Mouse (Mus musculus) heart, embryonic 10.5 days (tissue): ENCODE measurements around the gene Ankrd33b. TPM values are rescaled to one million over a fixed set of nuclear protein-coding genes. Genes with fewer than 3 reads are reported as not detected.

ENCODE experiments used
- DNase-seq: peaks from one replicate; pipeline ENCODE4 v3.0.0-alpha.2; 2017; ENCODE audit warnings: low spot score
- H3K27ac ChIP-seq: fragments of 300-500 bp; sonication (generic); 2 replicates; pipeline ENCODE4 v1.5.1; 2016; ENCODE audit warnings: mild to moderate bottlenecking
- H3K27me3 ChIP-seq: fragments of 300-500 bp; sonication (generic); 2 replicates; pipeline ENCODE4 v1.6.1; 2016; ENCODE audit warnings: mild to moderate bottlenecking; ENCODE audit not compliant: poor library complexity, insufficient read depth, severe bottlenecking
- H3K36me3 ChIP-seq: fragments of 300-500 bp; sonication (generic); 2 replicates; pipeline ENCODE4 v1.6.1; 2016; ENCODE audit warnings: mild to moderate bottlenecking, moderate library complexity
- H3K4me1 ChIP-seq: fragments of 300-500 bp; sonication (generic); 2 replicates; pipeline ENCODE4 v1.6.1; 2016; ENCODE audit warnings: mild to moderate bottlenecking
- H3K4me3 ChIP-seq: fragments of 300-500 bp; sonication (generic); 2 replicates; pipeline ENCODE4 v1.5.1; 2016; ENCODE audit warnings: mild to moderate bottlenecking, moderate library complexity
- H3K9me3 ChIP-seq: fragments of 300-500 bp; sonication (generic); 2 replicates; pipeline ENCODE4 v1.6.1; 2016; ENCODE audit warnings: mild to moderate bottlenecking, moderate library complexity
- WGBS: fragments of 180-500 bp; shearing (Covaris S2); methylation state at CpG from one replicate; pipeline ENCODE4 v1.1.7; 2016; 5-methylcytosine and 5-hydroxymethylcytosine counted together
- polyA plus RNA-seq: library from polyadenylated mRNA; unstranded; fragments of >200 nt; fragmentation: Nextera tagmentation; extraction: Ambion mirVana; gene quantifications from 2 replicates; pipeline ENCODE4 v1.2.1, GENCODE M21; 2016

Gene Ankrd33b
- polyA plus RNA-seq, 1 experiment from 2014 or later, result 1.8 TPM

DNA sequence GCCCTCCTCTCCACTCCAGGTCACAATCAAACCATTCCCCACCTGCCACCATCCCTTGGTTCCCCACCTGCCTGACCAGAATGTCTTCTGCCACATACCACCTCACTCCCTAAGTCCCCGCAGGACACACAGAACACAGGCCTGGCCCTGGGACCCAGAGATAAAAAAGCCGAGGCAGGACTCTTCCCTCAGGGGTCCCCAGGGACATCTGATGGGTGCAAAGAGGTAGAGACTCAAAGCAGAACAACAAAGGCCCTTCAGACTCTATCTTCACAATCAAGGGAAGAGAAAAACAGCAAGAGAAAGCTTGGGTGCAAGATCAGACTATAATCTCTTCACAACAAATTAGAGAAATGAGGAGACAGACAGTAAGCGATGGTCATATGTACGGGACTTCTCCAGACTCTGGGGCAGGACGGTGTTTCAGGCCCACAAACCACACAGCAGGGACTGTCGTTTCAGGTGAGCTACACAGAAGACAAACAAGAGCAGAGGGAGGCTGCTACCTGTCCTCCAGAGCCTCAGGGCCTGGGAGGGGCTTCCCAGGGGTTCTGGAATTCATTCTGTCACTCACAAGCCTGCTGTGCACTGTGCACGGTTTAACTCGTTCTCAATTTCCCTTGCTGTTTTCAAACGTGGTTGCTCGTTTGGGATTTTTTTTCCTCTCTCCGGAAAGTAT is 2.3 kb downstream of the Ankrd33b start:
- Histone ChIP-seq H3K4me3 (peak overlapping the region; percentile 71), H3K4me1 (peaks cover 28% of the 10 kb centered on the region), H3K36me3 (no peaks in the 10 kb centered on the region), H3K27me3 (peaks cover 63% of the 10 kb centered on the region), H3K27ac (no peak overlapping the region), H3K9me3 (no peaks in the 10 kb centered on the region)
- DNase-seq, result no peak
- WGBS, result 19% methylated on average over 11 of the region's 11 CpGs

DNA sequence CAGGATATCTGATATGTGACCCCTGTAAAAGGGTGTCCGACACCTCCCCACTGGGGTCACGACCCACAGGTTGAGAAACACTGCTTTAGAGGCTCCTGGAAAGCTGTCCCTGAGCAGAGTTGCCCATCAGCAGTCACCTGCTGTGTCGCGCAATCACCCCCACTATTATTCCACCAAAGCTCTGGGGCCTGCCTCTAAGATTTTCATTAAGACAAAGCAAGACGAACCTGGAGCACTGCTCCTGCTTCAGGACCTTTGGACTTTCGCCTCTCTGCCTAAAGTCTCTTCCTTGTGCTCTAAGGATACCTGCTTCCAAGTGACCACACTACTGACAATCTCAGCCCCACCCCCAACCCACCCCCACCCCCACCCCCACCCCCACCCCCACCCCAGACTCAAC is 3.1 kb downstream of the Ankrd33b start:
- 63% methylated on average over 6 of the region's 6 CpGs for WGBS
- peaks cover 62% of the 10 kb centered on the region for H3K27me3 ChIP-seq

DNA sequence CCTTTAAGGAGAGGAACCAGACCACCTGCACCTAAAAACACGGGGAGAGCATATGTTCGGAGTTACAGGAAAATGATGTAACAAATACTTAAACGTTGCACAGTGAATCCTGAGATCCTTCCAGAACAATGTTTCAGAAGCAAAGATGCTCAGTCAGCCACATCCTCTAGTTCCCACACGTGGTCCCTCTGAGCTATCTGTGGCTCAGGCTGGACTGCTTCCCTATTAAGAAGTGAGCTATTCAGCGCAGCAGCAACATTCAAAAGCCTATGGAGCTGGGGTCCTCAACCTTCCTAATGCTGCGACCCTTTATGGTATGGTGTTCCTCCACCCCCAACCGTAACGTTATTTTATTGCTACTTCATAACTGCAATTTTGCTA is 3.6 kb downstream of the Ankrd33b start:
- Histone ChIP-seq H3K27ac (no peak overlapping the region), H3K4me3 (no peak overlapping the region), H3K9me3 (no peaks in the 10 kb centered on the region), H3K27me3 (peaks cover 61% of the 10 kb centered on the region), H3K36me3 (no peaks in the 10 kb centered on the region), H3K4me1 (peaks cover 21% of the 10 kb centered on the region)
- DNase-seq, result no peak
- WGBS, result 73% methylated on average over 8 of the region's 8 CpGs

More for the DNA sequence above, 3.1 kb downstream of the Ankrd33b start:
- Histone ChIP-seq H3K9me3 (no peaks in the 10 kb centered on the region), H3K36me3 (no peaks in the 10 kb centered on the region), H3K4me3 (no peak overlapping the region), H3K4me1 (peaks cover 26% of the 10 kb centered on the region), H3K27ac (no peak overlapping the region)
- DNase-seq, result no peak

DNA sequence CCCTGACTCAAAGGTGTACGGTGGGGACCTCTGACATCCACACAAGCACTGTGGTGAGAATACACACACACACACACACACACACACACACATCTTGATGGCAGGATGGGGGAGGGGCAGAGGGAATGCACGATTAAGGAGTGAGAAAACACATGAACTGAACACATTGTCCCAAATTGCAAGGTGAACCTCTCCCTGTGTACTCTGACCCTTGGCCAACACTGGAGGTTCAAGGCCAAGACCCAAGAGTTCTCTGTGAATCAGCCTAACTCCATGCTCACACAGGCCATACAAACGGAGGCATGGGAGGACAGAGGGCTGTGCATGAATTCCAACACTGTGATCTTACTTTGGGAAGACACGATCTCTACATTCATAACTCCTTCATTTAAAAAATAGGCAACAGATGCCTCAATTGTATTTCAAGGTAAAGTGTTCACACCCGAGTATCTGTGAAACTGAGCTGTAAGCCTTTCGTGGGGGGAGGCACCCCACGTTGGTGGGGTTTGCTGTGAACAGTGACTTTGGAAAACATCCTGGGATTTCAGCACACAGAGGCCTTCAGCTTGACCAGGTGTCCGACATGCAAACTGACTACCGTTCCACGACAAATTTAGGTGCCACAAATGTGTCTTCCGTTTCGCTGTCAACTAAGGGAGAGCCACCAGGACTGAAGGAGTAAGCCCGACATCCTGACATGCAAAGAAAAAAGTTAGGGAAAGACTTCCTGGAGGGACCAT is 4.1 kb downstream of the Ankrd33b start:
- no peak for DNase-seq
- WGBS, result 80% methylated on average over 13 of the region's 13 CpGs
- no peaks in the 10 kb centered on the region for H3K9me3 ChIP-seq
- peaks cover 55% of the 10 kb centered on the region for H3K27me3 ChIP-seq
- H3K4me1 ChIP-seq, result peaks cover 17% of the 10 kb centered on the region
- no peaks in the 10 kb centered on the region for H3K36me3 ChIP-seq
- no peak overlapping the region for H3K27ac ChIP-seq
- no peak overlapping the region for H3K4me3 ChIP-seq

DNA sequence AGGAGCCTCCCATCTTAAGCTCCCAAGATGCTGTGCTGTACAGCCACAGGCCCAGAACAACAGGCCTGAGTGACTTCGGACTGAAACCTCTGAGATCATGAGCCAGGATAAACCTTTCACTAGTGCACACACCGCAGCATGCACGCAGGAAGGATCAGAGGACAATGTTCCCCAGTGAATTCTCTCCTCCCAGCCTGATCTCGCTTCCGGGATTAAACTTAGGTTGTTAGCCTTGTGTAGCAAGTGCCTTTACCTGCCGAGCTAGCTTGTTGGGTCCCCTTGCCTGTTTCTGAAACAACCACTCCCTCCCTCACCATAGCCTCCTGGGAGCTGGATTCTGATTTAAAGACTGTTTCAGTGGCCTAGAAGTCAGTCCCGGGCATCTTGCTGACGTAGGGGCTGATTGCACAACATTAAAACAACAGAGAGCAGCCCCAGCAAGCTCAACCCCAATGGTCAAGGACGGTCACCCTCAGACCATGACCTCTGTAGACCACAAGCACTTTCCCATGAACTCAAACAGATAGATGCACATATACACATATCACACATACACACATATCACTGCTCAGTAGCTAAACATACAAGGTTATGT is 6.2 kb downstream of the Ankrd33b start:
- H3K27me3 ChIP-seq, result peaks cover 43% of the 10 kb centered on the region
- H3K9me3 ChIP-seq, result no peaks in the 10 kb centered on the region
- no peak overlapping the region for H3K4me3 ChIP-seq
- H3K27ac ChIP-seq, result no peak overlapping the region
- 83% methylated on average over 9 of the region's 9 CpGs for WGBS
- no peaks in the 10 kb centered on the region for H3K4me1 ChIP-seq
- H3K36me3 ChIP-seq, result no peaks in the 10 kb centered on the region
- no peak for DNase-seq

DNA sequence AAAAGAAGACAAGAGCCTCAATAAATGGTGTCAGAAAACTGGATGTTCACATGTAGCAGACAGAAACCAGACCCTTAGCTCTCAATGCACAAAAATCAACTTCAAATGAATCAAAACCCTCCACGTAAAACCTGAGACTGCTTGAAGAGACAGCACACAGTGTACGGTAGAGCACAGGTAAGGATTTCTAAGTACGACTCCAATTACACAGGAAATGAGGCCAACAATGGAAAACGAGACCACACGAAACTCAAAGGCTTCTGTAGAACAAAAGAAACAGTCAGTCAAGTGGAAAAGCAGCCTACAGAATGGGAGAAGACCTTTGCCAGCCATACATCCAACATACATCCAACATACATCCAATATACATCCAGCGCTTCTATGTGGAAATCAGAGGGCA is 6.9 kb downstream of the Ankrd33b start:
- H3K9me3 ChIP-seq, result no peaks in the 10 kb centered on the region
- H3K4me3 ChIP-seq, result no peak overlapping the region
- no peak overlapping the region for H3K27ac ChIP-seq
- H3K36me3 ChIP-seq, result no peaks in the 10 kb centered on the region
- 79% methylated on average over 6 of the region's 6 CpGs for WGBS
- no peak for DNase-seq
- no peaks in the 10 kb centered on the region for H3K4me1 ChIP-seq
- H3K27me3 ChIP-seq, result peaks cover 35% of the 10 kb centered on the region

DNA sequence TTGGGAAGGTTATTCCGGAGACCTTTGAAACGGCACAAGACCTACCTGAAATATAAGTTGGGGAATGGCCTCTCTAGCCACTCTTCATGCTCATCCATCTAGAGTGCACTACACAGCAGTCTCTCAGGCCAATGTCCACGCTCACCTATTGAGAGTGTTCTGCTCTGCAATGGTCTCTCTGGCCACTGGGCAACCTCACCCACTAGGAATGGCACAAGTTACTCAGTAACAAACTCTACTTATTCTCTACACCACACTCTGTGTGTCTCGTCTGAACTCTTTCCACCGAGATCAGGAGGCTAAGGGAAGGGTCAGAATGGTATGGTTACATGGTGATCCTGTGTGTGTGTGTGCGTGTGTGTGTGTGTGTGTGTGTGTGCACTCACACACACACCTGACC is 7.7 kb downstream of the Ankrd33b start:
- Histone ChIP-seq H3K27ac (no peak overlapping the region), H3K36me3 (no peaks in the 10 kb centered on the region), H3K4me1 (no peaks in the 10 kb centered on the region), H3K9me3 (no peaks in the 10 kb centered on the region), H3K27me3 (peaks cover 27% of the 10 kb centered on the region), H3K4me3 (no peak overlapping the region)
- WGBS, result 88% methylated on average over 6 of the region's 6 CpGs
- no peak for DNase-seq

DNA sequence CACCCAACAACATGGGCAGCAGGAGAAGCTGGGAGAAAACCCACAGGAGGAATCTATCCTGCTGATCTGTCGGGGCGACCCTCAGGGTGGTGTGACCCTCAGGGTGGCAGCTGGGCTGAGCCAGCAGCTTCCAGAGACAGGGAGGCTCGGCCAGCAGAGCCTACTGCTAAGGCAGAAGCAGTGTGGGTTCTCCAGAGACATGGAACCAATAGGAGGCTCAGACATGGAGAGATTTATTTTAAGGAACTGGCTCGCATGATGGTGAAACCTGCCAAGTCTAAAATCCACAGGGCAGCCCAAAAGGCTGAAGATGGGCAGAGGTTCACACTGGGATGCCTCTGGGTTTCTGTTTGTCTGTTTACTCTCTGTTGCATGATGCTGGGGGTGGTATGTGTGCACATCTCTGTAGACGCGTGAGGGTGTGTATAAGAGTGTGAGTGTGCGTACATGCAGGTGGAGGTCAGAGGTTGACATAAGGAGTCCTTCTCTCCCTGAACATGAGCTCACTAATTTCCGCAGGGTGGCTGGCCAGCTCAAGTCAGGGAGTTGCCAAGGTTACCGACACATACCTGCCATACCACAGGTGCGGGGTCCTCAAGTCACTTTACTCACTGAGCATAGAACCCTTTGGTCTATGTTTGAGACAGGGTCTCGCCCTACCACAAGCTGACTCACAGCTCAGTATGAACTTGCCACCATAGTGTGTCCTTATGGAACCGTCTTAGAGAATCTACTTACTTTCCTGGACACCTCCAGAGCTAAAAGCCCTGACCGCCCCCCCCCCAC is 14.8 kb downstream of the Ankrd33b start:
- no peak for DNase-seq
- Histone ChIP-seq H3K4me1 (0 out of 2 replicates have a peak, but pooled peaks cover 8% of the 10 kb centered on the region), H3K9me3 (no peaks in the 10 kb centered on the region), H3K4me3 (no peak overlapping the region), H3K36me3 (no peaks in the 10 kb centered on the region), H3K27ac (no peak overlapping the region), H3K27me3 (no peaks in the 10 kb centered on the region)
- WGBS, result 83% methylated on average over 13 of the region's 13 CpGs

DNA sequence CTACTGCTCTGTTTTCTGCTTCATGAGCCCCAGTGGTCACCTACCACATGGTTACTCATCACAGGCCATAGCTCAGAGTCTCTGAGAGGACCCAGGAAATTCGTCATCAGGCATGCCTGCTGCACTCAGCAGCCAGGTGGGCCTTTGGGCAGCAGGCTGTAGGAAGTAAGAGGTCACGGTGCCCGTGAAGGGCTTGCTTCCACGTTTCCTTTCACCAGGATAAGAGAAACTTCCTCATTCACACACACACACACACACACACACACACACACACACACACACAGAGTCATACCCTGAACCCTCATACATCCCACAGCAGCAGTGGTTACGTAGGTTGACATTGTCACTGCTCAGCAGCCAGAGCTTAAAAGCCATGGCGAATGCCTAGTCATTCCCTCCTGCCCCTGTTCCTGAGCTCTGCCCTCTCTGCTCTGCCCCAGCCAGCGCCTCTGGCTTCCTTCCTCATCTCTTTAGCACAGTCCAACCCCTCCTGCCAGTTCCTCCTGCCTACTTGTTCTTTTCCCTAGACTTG is 17.6 kb downstream of the Ankrd33b start:
- H3K27me3 ChIP-seq, result no peaks in the 10 kb centered on the region
- no peaks in the 10 kb centered on the region for H3K9me3 ChIP-seq
- WGBS, result 75% methylated on average over 7 of the region's 7 CpGs
- no peak for DNase-seq
- H3K4me1 ChIP-seq, result 0 out of 2 replicates have a peak, but pooled peaks cover 11% of the 10 kb centered on the region
- no peak overlapping the region for H3K4me3 ChIP-seq
- no peak overlapping the region for H3K27ac ChIP-seq
- H3K36me3 ChIP-seq, result no peaks in the 10 kb centered on the region

DNA sequence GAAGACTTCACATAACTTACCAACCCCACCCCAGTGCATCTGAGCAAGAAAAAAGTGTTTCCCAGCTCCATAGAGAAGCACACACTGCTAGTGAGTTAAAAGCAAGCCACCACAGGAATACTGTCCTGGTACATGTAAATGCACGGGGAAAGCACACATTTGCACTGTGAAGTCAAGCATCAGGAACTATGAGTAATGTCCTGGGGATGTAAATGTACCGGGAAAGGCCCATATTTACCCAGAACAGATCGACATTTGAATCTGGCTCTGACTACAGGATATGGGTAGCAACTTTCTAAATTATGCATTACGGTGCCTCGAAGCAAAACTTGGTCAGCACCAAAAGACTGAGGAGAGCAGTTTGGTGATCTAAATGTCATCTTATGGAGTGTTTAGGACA is 18.5 kb downstream of the Ankrd33b start:
- H3K9me3 ChIP-seq, result no peaks in the 10 kb centered on the region
- peaks cover 12% of the 10 kb centered on the region; the same call in 1 of the 2 replicates for H3K4me1 ChIP-seq

DNA sequence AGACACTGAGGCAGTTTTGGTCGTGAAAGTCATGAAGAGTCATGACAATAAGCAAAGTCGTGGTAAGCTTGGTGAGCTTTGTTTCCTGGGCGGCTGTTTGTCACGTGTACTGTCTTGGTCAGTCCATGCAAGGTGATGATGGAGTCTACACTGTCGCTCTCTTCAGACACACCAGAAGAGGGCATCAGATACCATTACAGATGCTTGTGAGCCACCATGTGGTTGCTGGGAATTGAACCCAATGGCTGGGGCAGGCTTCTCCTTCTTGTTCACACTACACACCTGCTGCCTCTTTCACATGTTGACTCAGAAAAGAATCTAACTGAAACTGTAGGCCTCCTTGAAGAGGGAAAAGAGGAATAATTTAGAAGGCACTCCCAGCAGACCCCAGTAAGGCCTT is 19.3 kb downstream of the Ankrd33b start:
- H3K4me1 ChIP-seq, result peaks cover 20% of the 10 kb centered on the region; the same call in 1 of the 2 replicates
- no peaks in the 10 kb centered on the region for H3K27me3 ChIP-seq
- no peaks in the 10 kb centered on the region for H3K9me3 ChIP-seq
- no peak overlapping the region for H3K4me3 ChIP-seq
- H3K27ac ChIP-seq, result no peak overlapping the region
- DNase-seq, result no peak
- no peaks in the 10 kb centered on the region for H3K36me3 ChIP-seq
- WGBS, result 80% methylated on average over 5 of the region's 5 CpGs

More for the DNA sequence above, 18.5 kb downstream of the Ankrd33b start:
- DNase-seq, result no peak
- H3K36me3 ChIP-seq, result no peaks in the 10 kb centered on the region
- no peak overlapping the region for H3K27ac ChIP-seq
- no peaks in the 10 kb centered on the region for H3K27me3 ChIP-seq
- WGBS, result 91% methylated on average over 5 of the region's 5 CpGs
- H3K4me3 ChIP-seq, result no peak overlapping the region

DNA sequence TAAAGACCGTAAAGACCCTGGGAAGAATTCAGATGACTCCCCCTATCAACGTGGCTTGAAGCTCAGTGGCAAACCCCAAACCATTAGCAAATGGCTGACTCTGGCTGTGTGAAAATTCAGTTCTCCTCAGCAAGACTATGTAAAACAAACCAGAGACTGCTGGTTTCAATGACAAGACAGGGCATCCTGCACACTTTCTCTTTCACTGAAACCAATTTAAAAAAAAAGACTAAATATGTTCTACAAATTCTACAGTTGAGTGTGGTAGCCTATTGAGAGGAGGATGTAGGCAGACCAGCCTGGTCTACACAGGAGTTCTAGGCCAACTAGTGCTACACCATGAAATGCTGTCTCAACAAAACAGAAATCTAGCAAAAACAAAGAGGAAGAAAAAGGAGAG is 21.0 kb downstream of the Ankrd33b start:
- WGBS, result 66% methylated on average over 2 of the region's 2 CpGs
- Histone ChIP-seq H3K4me1 (peaks cover 26% of the 10 kb centered on the region), H3K4me3 (no peak overlapping the region), H3K9me3 (no peaks in the 10 kb centered on the region), H3K27me3 (no peaks in the 10 kb centered on the region), H3K36me3 (no peaks in the 10 kb centered on the region), H3K27ac (no peak overlapping the region)
- DNase-seq, result no peak
